In genomic region chr11:63988991-63989860, GRCm38 (mm10) we compare ENCODE assay signal across 13 mouse cellular contexts.
DNase-seq lines count a peak whose midpoint lies in the region; ATAC-seq and TF ChIP-seq lines count a peak whose summit lies in the region.
"Had no signal": no experiment of that assay in that cellular context is flagged by ENCODE, and none has a peak within 500 bp of the region (broad histone marks: within the 10 kb centered on the region; RNA-seq: fewer than 3 reads in every experiment).

No protein-coding gene starts in this region.

- 70% methylated on average over 9 of the region's 9 CpGs for WGBS in forebrain, embryonic 16.5 days
- 89% methylated on average over 9 of the region's 9 CpGs for WGBS in forebrain, embryonic 12.5 days
- WGBS in liver, embryonic 11.5 days = 69% methylated on average over 9 of the region's 9 CpGs

- intact Hi-C loops in left cerebral cortex, adult 2 months (cut with DNase I) = no loop called here

- H3K9ac ChIP-seq in forebrain, embryonic 16.5 days (replicated peaks; ENCODE audit: low read depth, low read length) = no peak overlapping the region
- H3K9ac ChIP-seq in forebrain, embryonic 12.5 days = no peak overlapping the region
- no peak overlapping the region for H3K9ac ChIP-seq in liver, embryonic 11.5 days (ENCODE audit: low read depth, low read length)

- no peaks in the 10 kb centered on the region for H3K9me3 ChIP-seq in forebrain, embryonic 16.5 days (ENCODE audit: control insufficient read depth, low read length)
- H3K9me3 ChIP-seq in forebrain, embryonic 12.5 days = no peaks in the 10 kb centered on the region
- no peaks in the 10 kb centered on the region for H3K9me3 ChIP-seq in liver, embryonic 11.5 days (ENCODE audit: control insufficient read depth, low read length)

- ATAC-seq in forebrain, embryonic 16.5 days = peak; percentile 79
- no peak for ATAC-seq in forebrain, embryonic 12.5 days (ENCODE audit: low FRiP score)
- 0 out of 2 replicates have a peak, but pooled peaks have one; percentile 41 for ATAC-seq in liver, embryonic 11.5 days (replicated peaks; ENCODE audit: low FRiP score)

- no peak for TF ChIP-seq CTCF in left cerebral cortex, adult 2 months (IDR thresholded peaks at IDR 0.05)

- no peaks in the 10 kb centered on the region for H3K36me3 ChIP-seq in forebrain, embryonic 16.5 days (ENCODE audit: control insufficient read depth, insufficient read depth)
- no peaks in the 10 kb centered on the region for H3K36me3 ChIP-seq in forebrain, embryonic 12.5 days (replicated peaks)
- H3K36me3 ChIP-seq in liver, embryonic 11.5 days (ENCODE audit: control insufficient read depth, insufficient read depth, low read length) = no peaks in the 10 kb centered on the region

- H3K27me3 ChIP-seq in forebrain, embryonic 16.5 days (replicated peaks; ENCODE audit: control insufficient read depth, insufficient read depth, low read length) = no peaks in the 10 kb centered on the region
- H3K27me3 ChIP-seq in forebrain, embryonic 12.5 days = no peaks in the 10 kb centered on the region
- H3K27me3 ChIP-seq in liver, embryonic 11.5 days (replicated peaks; ENCODE audit: control insufficient read depth, insufficient read depth, low read length) = no peaks in the 10 kb centered on the region
- H3K27me3 ChIP-seq: CH12.LX had no signal

- peaks cover 10% of the 10 kb centered on the region for H3K4me1 ChIP-seq in forebrain, embryonic 16.5 days (replicated peaks; ENCODE audit: control insufficient read depth, insufficient read depth, low read length)
- H3K4me1 ChIP-seq in forebrain, embryonic 12.5 days = no peaks in the 10 kb centered on the region
- peaks cover 7% of the 10 kb centered on the region; the same call in 1 of the 2 replicates for H3K4me1 ChIP-seq in liver, embryonic 11.5 days (replicated peaks; ENCODE audit: control insufficient read depth, insufficient read depth, low read length)

- no peak overlapping the region for H3K4me2 ChIP-seq in forebrain, embryonic 16.5 days (ENCODE audit: low read length)
- H3K4me2 ChIP-seq in forebrain, embryonic 12.5 days = no peak overlapping the region
- no peak overlapping the region for H3K4me2 ChIP-seq in liver, embryonic 11.5 days

- DNase-seq in kidney, postnatal 10 days = peak; percentile 42
- no peak for DNase-seq in kidney, adult 9 months
- DNase-seq in CD4-positive, CD25-positive, alpha-beta regulatory T cell, adult 2 months (ENCODE audit: low read depth, low spot score) = peak; percentile 65
- no peak for DNase-seq in liver, embryonic 11.5 days (ENCODE audit: low spot score)
- DNase-seq in left cerebral cortex, adult 2 months (ENCODE audit: extremely low spot score in 1 of 2, low spot score in 2 of 2) = no peak
- DNase-seq in neural tube, embryonic 10.5 days (ENCODE audit: extremely low spot score, low spot score) = no peak
- DNase-seq: cerebellum, adult 11 months; gastrocnemius, postnatal 36 days; lung, adult 18-20 months had no signal

- H3K4me3 ChIP-seq in forebrain, embryonic 16.5 days (replicated peaks; ENCODE audit: low read length) = no peak overlapping the region
- no peak overlapping the region for H3K4me3 ChIP-seq in forebrain, embryonic 12.5 days (replicated peaks)
- H3K4me3 ChIP-seq in liver, embryonic 11.5 days (ENCODE audit: low read depth, low read length) = no peak overlapping the region
- H3K4me3 ChIP-seq in left cerebral cortex, adult 2 months = no peak overlapping the region
- H3K4me3 ChIP-seq: myocyte had no signal

- no peak overlapping the region for H3K27ac ChIP-seq in forebrain, embryonic 16.5 days (ENCODE audit: low read length)
- H3K27ac ChIP-seq in forebrain, embryonic 12.5 days = no peak overlapping the region
- H3K27ac ChIP-seq in liver, embryonic 11.5 days (ENCODE audit: low read depth, low read length) = peak overlapping the region; percentile 11; the same call in 1 of the 2 replicates
- H3K27ac ChIP-seq in left cerebral cortex, adult 2 months = no peak overlapping the region

Comparison
In these comparisons a context has a peak if more than half of its experiments do, and no peak if none do; other contexts are left out.
1. DNase-seq: peak in kidney, postnatal 10 days (single experiment) and CD4-positive, CD25-positive, alpha-beta regulatory T cell, adult 2 months (single experiment); none in kidney, adult 9 months (single experiment), liver, embryonic 11.5 days (single experiment), left cerebral cortex, adult 2 months (0 of 2) and neural tube, embryonic 10.5 days (single experiment).